Mouse (Mus musculus): ENCODE measurements around the gene Ggnbp2.
A peak's percentile ranks its signal among the peaks of the same experiment; 100 is the strongest.

Gene Ggnbp2

DNA sequence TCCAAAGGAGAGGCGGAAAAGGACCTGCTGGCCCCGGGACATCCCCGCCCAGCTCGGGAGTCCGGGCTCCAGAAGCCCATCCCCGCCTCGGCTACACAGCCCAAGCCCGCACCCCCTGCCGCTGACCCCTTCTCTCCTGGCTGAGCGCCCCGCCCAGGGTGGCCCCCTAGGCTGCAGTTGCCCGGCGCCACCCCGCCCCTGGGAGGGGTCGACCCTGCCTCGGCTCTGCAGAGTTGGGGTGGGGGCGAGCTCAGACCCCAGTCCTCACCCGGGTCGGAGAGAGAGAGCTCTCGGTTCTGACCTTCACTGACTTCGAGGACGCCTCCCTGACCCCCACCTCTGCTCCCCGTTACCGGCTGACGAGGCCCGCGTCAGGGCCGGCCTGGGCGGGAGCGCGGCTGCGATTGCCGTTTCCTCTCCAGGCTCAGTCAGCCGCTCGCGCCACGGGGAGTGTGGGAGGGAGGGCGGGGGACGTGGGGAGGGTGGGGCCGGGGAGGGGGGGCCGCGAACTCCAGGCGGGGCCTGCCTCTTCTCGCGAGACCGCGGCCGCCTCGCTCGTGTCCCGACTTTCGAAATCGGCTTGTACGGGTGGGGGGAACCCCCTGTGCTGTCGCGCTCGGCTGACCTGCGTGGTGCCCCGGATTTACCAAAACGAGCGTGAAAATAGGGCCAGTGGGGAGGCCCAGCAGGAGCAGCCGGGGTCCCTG, at the start of gene Ggnbp2:
Gene Ggnbp2 (minus strand): TSS at position 481 of the 707 bp plus-strand sequence.
- peak; percentile 93 for DNase-seq (ENCODE audit: low spot score)

- DNase-seq (ENCODE audit: low spot score): no peak
Measured at GRCm38 (mm10) chr11:84919951-84920350, 49.3 kb upstream of the Ggnbp2 start.

GRCm38 (mm10) chr11:84919276-84919675, 48.7 kb upstream of the Ggnbp2 start:
- peak; percentile 27 for DNase-seq (ENCODE audit: low spot score)

DNA sequence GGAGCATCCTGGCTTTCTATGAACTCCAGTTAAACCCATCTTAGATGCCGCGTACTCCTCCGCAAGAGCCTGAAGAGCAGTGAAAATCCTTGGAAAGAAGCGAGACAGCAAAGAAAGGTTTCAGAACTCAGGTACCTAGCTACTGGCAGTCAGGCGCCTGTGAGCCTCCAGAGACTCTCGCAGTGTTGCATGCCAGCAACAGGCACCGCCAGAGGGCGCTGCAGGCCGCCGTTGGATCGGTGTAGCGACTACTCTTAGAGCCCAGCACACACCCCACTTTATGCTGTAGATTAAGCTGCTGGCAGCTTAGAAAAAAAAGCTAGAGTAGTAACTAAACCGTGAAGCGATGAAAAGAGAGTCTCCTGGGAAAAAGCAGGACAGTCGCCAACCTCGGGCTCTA, 47.8 kb upstream of the Ggnbp2 start:
- DNase-seq (ENCODE audit: low spot score): peak; percentile 85

- no peak for DNase-seq (ENCODE audit: low spot score)
Measured at GRCm38 (mm10) chr11:84916703-84917300, 46.2 kb upstream of the Ggnbp2 start.

- peak; percentile 86 for DNase-seq (ENCODE audit: low spot score)
Measured at GRCm38 (mm10) chr11:84916053-84916702, 45.6 kb upstream of the Ggnbp2 start, which contains the start of gene Znhit3. Gene Znhit3 (minus strand): TSS chr11:84916366.

DNA sequence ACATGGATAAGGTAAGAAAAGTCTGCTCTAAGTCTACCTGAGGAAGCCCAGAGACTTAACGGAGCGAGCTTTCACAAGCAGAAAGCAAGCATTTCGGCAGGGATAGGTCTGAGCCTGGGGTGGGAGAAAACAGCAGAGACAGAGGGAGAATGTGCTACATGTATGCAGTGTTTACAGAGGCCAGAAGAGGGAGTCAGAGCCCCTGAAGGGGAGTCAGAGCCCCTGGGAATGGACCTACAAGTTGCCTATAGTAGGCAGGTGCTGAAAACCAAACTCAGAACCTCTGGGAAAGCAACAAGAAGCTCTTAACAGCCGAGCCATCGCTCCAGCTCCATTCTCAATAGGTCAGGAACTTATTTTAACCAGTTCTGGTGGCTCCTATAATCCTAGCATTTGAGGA, 44.1 kb upstream of the Ggnbp2 start:
- DNase-seq (ENCODE audit: low spot score): no peak

- DNase-seq (ENCODE audit: low spot score): no peak
Measured at GRCm38 (mm10) chr11:84910411-84910810, 39.8 kb upstream of the Ggnbp2 start.

DNA sequence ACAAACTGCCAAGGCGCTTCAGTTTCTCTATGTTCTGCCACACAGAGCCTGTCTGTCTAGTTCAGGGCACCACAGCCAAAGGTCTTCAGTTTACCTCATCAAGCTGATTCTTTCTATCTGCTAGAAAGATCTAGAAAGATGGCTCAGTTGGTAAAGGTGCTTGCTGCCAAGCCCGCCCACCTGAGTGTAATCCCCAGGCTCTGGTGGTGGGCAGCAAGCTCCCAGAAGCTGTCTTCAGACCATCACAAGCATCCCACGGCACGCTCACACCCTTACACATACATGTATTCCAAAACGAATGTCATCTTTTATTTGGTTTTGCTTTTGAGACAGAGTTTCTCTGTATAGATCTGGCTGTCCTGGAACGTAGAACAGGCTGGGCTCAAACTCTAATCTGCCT, 37.9 kb upstream of the Ggnbp2 start:
- DNase-seq (ENCODE audit: low spot score): no peak

DNA sequence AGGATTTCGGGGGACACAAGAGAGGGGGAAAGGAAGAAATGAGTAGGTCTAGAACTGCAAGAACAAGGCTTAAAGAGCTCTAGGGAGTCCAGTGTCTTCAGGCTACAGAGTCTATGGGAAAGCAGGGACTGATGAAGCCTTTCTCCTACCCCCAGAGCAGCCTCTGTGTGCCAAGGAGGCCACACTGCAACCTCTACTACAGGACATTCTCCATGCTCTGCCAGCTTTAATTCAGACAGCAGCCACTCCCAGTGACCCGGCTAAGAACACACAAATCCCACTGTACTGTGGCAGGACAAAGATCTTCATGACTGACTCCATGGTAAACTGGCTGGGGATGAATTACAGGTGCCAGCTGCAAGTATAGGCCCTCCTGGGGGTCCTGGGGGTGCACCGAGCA, 36.5 kb upstream of the Ggnbp2 start:
- no peak for DNase-seq (ENCODE audit: low spot score)

- no peak for DNase-seq (ENCODE audit: low spot score)
Measured at GRCm38 (mm10) chr11:84904597-84905144, 34.1 kb upstream of the Ggnbp2 start.

DNA sequence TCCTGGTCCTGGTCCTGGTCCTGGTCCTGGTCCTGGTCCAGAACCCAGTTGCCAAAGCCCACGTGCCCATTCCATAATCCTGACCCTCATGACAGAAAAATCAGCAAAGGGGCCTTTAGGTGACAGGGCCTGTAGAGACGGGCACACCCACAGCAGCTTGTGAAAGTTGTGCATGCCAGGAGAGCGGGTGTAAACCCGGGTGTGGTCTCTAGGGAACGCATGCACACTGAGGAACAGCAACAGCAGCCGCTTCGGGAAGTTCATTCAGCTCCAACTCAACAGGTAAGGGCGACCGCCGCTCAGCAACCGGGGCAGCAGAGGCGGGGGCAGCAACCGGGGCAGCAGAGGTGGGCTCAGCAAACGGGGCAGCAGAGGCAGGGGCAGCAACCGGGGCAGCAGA, 22.5 kb upstream of the Ggnbp2 start:
- no peak for DNase-seq (ENCODE audit: low spot score)

DNA sequence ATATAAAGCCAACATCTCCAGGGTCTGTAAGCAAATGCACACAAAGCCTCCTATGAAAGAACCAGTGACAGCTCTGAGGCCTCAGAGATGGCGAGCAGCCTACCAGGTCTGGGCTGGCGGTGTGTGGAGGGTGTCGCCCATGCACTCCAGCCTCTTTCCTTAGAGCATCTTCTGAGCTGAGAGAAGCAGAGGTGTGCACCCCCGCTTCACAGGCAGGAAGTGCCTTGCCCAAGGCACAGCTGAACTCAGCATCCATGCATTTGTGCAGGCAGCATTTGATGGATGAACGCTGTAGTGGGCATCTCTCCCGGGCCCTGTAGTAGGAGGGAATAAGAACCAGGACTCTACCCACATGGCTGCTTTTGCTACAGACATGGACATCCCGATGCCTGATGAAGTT, 21.1 kb upstream of the Ggnbp2 start:
- DNase-seq (ENCODE audit: low spot score): no peak

GRCm38 (mm10) chr11:84889492-84889891, 18.9 kb upstream of the Ggnbp2 start:
- DNase-seq (ENCODE audit: low spot score): no peak

DNA sequence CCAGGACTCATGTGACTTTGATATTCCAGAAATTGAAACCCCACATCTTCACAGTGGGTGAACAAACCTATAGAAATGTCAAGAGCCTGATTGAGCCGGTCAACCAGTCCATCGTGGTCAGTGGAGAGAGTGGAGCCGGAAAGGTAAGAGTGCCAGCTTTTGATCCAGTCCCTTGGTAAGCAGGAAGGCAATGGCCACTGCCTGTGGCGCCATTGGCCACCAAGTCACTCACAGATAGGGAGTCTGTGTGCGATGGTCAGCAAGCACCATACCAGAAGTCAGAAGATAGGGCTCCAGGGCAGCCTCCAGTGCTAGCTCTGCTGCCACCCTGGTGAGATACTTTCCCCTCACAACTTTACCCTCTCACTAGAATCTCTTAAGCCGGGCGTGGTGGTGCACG, 17.4 kb upstream of the Ggnbp2 start:
- DNase-seq (ENCODE audit: low spot score): no peak

GRCm38 (mm10) chr11:84886767-84887511, 16.3 kb upstream of the Ggnbp2 start:
- DNase-seq (ENCODE audit: low spot score): no peak

GRCm38 (mm10) chr11:84886236-84886635, 15.6 kb upstream of the Ggnbp2 start:
- no peak for DNase-seq (ENCODE audit: low spot score)

- DNase-seq (ENCODE audit: low spot score): no peak
Measured at GRCm38 (mm10) chr11:84885238-84885637, 14.6 kb upstream of the Ggnbp2 start.

- no peak for DNase-seq (ENCODE audit: low spot score)
Measured at GRCm38 (mm10) chr11:84882346-84882745, 11.7 kb upstream of the Ggnbp2 start.

DNA sequence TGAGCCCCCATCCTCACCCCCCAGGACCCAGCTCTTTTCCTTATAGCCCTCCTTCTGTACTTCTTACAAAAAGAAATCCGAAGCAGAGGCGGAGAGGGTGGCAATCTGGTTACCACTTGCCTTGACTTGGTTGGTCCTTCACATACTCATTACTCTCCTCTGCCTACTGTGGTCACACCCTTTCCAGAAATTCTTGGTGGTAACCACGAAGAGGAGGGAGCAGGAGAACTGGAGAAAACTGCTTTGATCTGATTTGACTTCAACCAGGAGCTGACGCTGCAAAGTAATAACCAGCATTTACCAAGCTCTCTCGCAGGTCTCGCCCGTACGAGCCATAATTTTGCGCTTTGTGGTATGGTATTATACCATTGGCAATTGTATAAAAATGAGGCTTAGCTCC, 10.4 kb upstream of the Ggnbp2 start:
- no peak for DNase-seq (ENCODE audit: low spot score)

DNA sequence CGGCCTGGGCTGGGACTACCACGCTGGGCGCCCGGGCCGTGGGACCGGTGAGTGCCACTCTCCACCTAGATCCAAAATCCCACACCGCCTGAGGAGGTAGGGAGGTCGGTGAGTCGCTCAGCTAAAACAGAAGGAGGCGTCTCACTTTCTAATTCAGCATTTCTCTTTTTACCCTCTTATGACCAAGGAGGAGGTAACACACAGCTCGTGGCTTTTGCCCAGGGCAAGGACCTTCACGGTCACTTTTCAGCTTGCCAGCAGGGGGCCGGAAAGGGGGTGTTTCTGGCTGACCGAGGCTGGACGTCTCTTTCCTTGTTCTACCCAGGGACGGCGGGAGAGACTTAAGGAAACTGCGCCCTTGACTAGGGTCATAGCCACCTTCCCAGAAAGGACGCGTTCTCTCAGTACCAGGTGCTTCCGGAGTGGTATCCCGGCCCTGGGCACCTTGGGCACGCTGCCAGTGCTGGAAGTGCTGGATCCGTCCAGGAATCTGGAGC, 9.9 kb upstream of the Ggnbp2 start:
- DNase-seq (ENCODE audit: low spot score): peak; percentile 60

All from urinary bladder, postnatal 14 days (tissue).